Comparison of ENCODE assay signal across 8 mouse cellular contexts in the genomic region with DNA sequence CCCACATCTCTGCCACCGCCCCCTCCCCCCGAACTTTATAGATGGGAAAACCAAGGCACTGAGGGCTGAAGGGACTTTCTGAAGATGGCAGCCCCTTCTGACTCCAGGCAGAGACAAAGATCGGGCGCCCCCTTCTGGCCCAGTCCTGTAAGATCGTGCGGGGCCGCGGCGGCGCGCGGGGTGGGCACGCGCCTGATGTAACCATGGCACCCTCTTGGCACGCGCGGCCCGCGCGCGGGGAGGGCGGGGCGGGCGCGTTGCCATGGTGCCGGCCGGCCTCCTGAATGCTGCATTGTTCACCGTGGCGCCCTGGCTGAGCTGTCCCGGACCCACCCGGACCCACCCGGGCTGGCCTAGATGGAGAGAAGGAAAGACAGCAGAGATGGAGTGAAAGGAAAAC. TPM values are rescaled to one million over a fixed set of nuclear protein-coding genes. Genes with fewer than 3 reads are reported as not detected.
A peak's percentile ranks its signal among the peaks of the same experiment; 100 is the strongest.
DNase-seq lines count a peak whose midpoint lies in the region; ATAC-seq lines count a peak whose summit lies in the region.

No protein-coding gene starts in this region.

- H3K27ac ChIP-seq in embryonic facial prominence, embryonic 11.5 days (replicated peaks; ENCODE audit: low read depth, low read length) = no peak overlapping the region
- 0 out of 2 replicates have a peak overlapping the region, but pooled peaks have one; percentile 8 for H3K27ac ChIP-seq in midbrain, embryonic 11.5 days (ENCODE audit: low read depth, low read length)

- H3K9ac ChIP-seq in embryonic facial prominence, embryonic 11.5 days (replicated peaks; ENCODE audit: low read length) = peak overlapping the region; percentile 46
- 0 out of 2 replicates have a peak overlapping the region, but pooled peaks have one; percentile 1 for H3K9ac ChIP-seq in midbrain, embryonic 11.5 days (ENCODE audit: low read length)

- no peaks in the 10 kb centered on the region for H3K36me3 ChIP-seq in embryonic facial prominence, embryonic 11.5 days (replicated peaks; ENCODE audit: control insufficient read depth, insufficient read depth, low read depth, low read length)
- H3K36me3 ChIP-seq in midbrain, embryonic 11.5 days (ENCODE audit: control insufficient read depth, insufficient read depth, low read length) = no peaks in the 10 kb centered on the region

- no peaks in the 10 kb centered on the region for H3K9me3 ChIP-seq in embryonic facial prominence, embryonic 11.5 days (replicated peaks; ENCODE audit: control insufficient read depth, low read length)
- H3K9me3 ChIP-seq in midbrain, embryonic 11.5 days (ENCODE audit: control insufficient read depth, low read length) = no peaks in the 10 kb centered on the region

- peaks cover 36% of the 10 kb centered on the region for H3K27me3 ChIP-seq in embryonic facial prominence, embryonic 11.5 days (ENCODE audit: control insufficient read depth, insufficient read depth, low read length)
- H3K27me3 ChIP-seq in midbrain, embryonic 11.5 days (ENCODE audit: control insufficient read depth, insufficient read depth, low read length) = peaks cover 45% of the 10 kb centered on the region

- 0% methylated on average over 30 of the region's 32 CpGs for WGBS in embryonic facial prominence, embryonic 11.5 days
- WGBS in midbrain, embryonic 11.5 days = 1% methylated on average over 32 of the region's 32 CpGs

- H3K4me1 ChIP-seq in embryonic facial prominence, embryonic 11.5 days (ENCODE audit: control insufficient read depth, insufficient read depth, low read length) = no peaks in the 10 kb centered on the region
- H3K4me1 ChIP-seq in midbrain, embryonic 11.5 days (ENCODE audit: control insufficient read depth, insufficient read depth, low read length) = peaks cover 13% of the 10 kb centered on the region

- H3K4me3 ChIP-seq in embryonic facial prominence, embryonic 11.5 days (ENCODE audit: low read depth, low read length) = peak overlapping the region; percentile 22
- H3K4me3 ChIP-seq in midbrain, embryonic 11.5 days (ENCODE audit: low read depth, low read length) = peak overlapping the region; percentile 2; the same call in 1 of the 2 replicates

- peak; percentile 74 for ATAC-seq in embryonic facial prominence, embryonic 11.5 days (replicated peaks; ENCODE audit: insufficient number of reproducible peaks, low FRiP score, low TSS enrichment, low read depth)
- peak; percentile 92 for ATAC-seq in midbrain, embryonic 11.5 days (ENCODE audit: low FRiP score)

- intact Hi-C loops in left cerebral cortex, postnatal 4 days (cut with DNase I) = no loop called here

- DNase-seq in adrenal gland, postnatal 25 days = peak; percentile 95
- peak; percentile 89 for DNase-seq in embryonic facial prominence, embryonic 11.5 days (ENCODE audit: low spot score)
- DNase-seq in heart, adult 11 months = peak; percentile 99
- peak; percentile 90 for DNase-seq in kidney, adult 11 months
- peak; percentile 98 for DNase-seq in left cerebral cortex, postnatal 4 days
- DNase-seq in midbrain, embryonic 11.5 days (ENCODE audit: low spot score, missing footprints) = peak; percentile 100
- DNase-seq in right cerebral cortex, postnatal 4 days = peak; percentile 99
- DNase-seq in yolk sac, embryonic 10.5 days (ENCODE audit: low spot score) = peak; percentile 58

- peak overlapping the region; percentile 68 for H3K4me2 ChIP-seq in embryonic facial prominence, embryonic 11.5 days (ENCODE audit: low read depth, low read length)
- peak overlapping the region; percentile 35 for H3K4me2 ChIP-seq in midbrain, embryonic 11.5 days

RNA-seq across cellular contexts. Expression of gene Nfix, which starts 10.8 kb away (rescaled TPM):
- 87.7 and 111 TPM in 2 replicates for total RNA-seq in adrenal gland, postnatal 25 days (2021)
- 5.9 and 6.8 TPM in 2 replicates for polyA plus RNA-seq in embryonic facial prominence, embryonic 11.5 days (2014; fragmentation: Nextera tagmentation; extraction: Ambion mirVana)
- 100 to 1,000 TPM; 674 to 782 TPM for total RNA-seq in left cerebral cortex, postnatal 4 days (2021)
- polyA plus RNA-seq in midbrain, embryonic 11.5 days (2014; fragmentation: Nextera tagmentation; extraction: Ambion mirVana) = 2.2 and 2.5 TPM in 2 replicates

RNA-seq across cellular contexts. Expression of gene Dand5, which starts 11.7 kb away (rescaled TPM):
- total RNA-seq in adrenal gland, postnatal 25 days (2021) = 11.2 and 11.6 TPM in 2 replicates
- polyA plus RNA-seq in embryonic facial prominence, embryonic 11.5 days (2014; fragmentation: Nextera tagmentation; extraction: Ambion mirVana) = 3.6 and 3.8 TPM in 2 replicates
- 1 to 10 TPM; 4.9 to 5.5 TPM for total RNA-seq in left cerebral cortex, postnatal 4 days (2021)
- polyA plus RNA-seq in midbrain, embryonic 11.5 days (2014; fragmentation: Nextera tagmentation; extraction: Ambion mirVana) = 3.9 and 4.6 TPM in 2 replicates

RNA-seq across cellular contexts. Expression of gene Gadd45gip1, which starts 20.4 kb away (rescaled TPM):
- 55.1 and 59.9 TPM in 2 replicates for total RNA-seq in adrenal gland, postnatal 25 days (2021)
- polyA plus RNA-seq in embryonic facial prominence, embryonic 11.5 days (2014; fragmentation: Nextera tagmentation; extraction: Ambion mirVana) = 41.5 and 42.3 TPM in 2 replicates
- 10 to 100 TPM; 18.4 to 18.9 TPM for total RNA-seq in left cerebral cortex, postnatal 4 days (2021)
- 37.3 and 37.8 TPM in 2 replicates for polyA plus RNA-seq in midbrain, embryonic 11.5 days (2014; fragmentation: Nextera tagmentation; extraction: Ambion mirVana)

RNA-seq across cellular contexts. Expression of gene Rad23a, which starts 29.6 kb away (rescaled TPM):
- 116 and 120 TPM in 2 replicates for total RNA-seq in adrenal gland, postnatal 25 days (2021)
- polyA plus RNA-seq in embryonic facial prominence, embryonic 11.5 days (2014; fragmentation: Nextera tagmentation; extraction: Ambion mirVana) = 79.6 and 88.2 TPM in 2 replicates
- 10 to 100 TPM; 44.1 to 49.7 TPM for total RNA-seq in left cerebral cortex, postnatal 4 days (2021)
- 87.7 and 100 TPM in 2 replicates for polyA plus RNA-seq in midbrain, embryonic 11.5 days (2014; fragmentation: Nextera tagmentation; extraction: Ambion mirVana)

RNA-seq across cellular contexts. Expression of gene Calr, which starts 35.8 kb away (rescaled TPM):
- 489 and 566 TPM in 2 replicates for total RNA-seq in adrenal gland, postnatal 25 days (2021)
- 815 and 826 TPM in 2 replicates for polyA plus RNA-seq in embryonic facial prominence, embryonic 11.5 days (2014; fragmentation: Nextera tagmentation; extraction: Ambion mirVana)
- 100 to 1,000 TPM; 528 to 548 TPM for total RNA-seq in left cerebral cortex, postnatal 4 days (2021)
- polyA plus RNA-seq in midbrain, embryonic 11.5 days (2014; fragmentation: Nextera tagmentation; extraction: Ambion mirVana) = 708 and 747 TPM in 2 replicates
